Mouse (Mus musculus): Measurements from ENCODE around the gene Slc15a1.

DNA sequence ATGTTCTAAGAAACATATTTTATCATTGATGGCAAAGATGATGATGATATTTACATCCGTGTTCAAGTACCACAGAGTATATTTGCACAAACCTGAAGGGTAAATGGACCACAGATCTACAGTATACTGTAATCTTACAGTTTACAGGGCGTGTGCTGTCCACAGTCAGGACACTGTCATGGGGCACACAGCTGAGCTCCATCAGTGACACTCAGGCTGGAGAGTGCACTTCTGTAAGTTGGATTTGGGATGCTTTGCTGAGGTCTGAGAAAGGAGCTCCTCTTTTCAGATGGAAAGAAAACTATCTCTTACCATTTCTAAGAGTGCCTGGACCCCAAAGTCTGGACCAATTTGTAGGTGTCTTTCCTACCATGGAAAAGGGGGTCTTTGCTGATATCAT lies 9.9 kb downstream of the Slc15a1 start:
- TF ChIP-seq POLR2A (IDR thresholded peaks at IDR 0.05; ENCODE audit: control insufficient read depth, extremely low read depth, insufficient read depth, low read length, poor library complexity), result no peak
- TF ChIP-seq CTCF (IDR thresholded peaks at IDR 0.05; ENCODE audit: borderline replicate concordance, control insufficient read depth, extremely low read depth, insufficient read depth, low read length, poor library complexity), result no peak

All from thymus, adult 2 months (tissue).